Mouse (Mus musculus) cerebellum, adult 2 months (tissue): Measurements from ENCODE around the gene Rapgef1. TPM values are rescaled to one million over a fixed set of nuclear protein-coding genes. Genes with fewer than 3 reads are reported as not detected.
A peak's percentile ranks its signal among the peaks of the same experiment; 100 is the strongest.

Experiments
- DNase-seq, 2 experiments: peaks; one replicate each; pipeline ENCODE4 v3.0.0; 2021
- H3K27ac ChIP-seq: fragments of 200-500 bp; 2 replicates; pipeline ENCODE4 v1.5.1; 2012; ENCODE audit warnings: low read length, control low read depth, inconsistent platforms; ENCODE audit not compliant: insufficient read depth
- H3K27me3 ChIP-seq: fragments of 200-500 bp; 2 replicates; pipeline ENCODE4 v1.6.1; 2012; ENCODE audit warnings: inconsistent platforms, mild to moderate bottlenecking, low read length, moderate library complexity; ENCODE audit not compliant: control insufficient read depth, insufficient read depth
- H3K4me1 ChIP-seq: fragments of 200-500 bp; 2 replicates; pipeline ENCODE4 v1.6.1; 2011; ENCODE audit warnings: low read length; ENCODE audit not compliant: control insufficient read depth, insufficient read depth
- H3K4me3 ChIP-seq: fragments of 200-500 bp; replicated peaks from 2 replicates; pipeline ENCODE3; 2011; ENCODE audit warnings: mild to moderate bottlenecking, low read depth, low read length, control low read depth; ENCODE audit not compliant: insufficient read depth
- CTCF ChIP-seq: fragments of 200-500 bp; IDR thresholded peaks from 2 replicates; pipeline ENCODE4 v1.5.1; 2011; ENCODE audit warnings: low read depth, mild to moderate bottlenecking, control low read depth, low read length, moderate library complexity, borderline replicate concordance; ENCODE audit not compliant: insufficient read depth
- POLR2A ChIP-seq: fragments of 200-500 bp; IDR thresholded peaks from 2 replicates; pipeline ENCODE4 v1.6.1; 2011; ENCODE audit warnings: low read length, control low read depth, borderline replicate concordance; ENCODE audit not compliant: insufficient read depth
- WGBS: fragments of 180-500 bp; shearing (Covaris S2); methylation state at CpG from one replicate; pipeline ENCODE4 v1.1.7; 2018; 5-methylcytosine and 5-hydroxymethylcytosine counted together
- polyA plus RNA-seq: library from polyadenylated mRNA; depleted of rRNA; stranded (reverse); fragments of >200 nt; gene quantifications from 2 replicates; pipeline ENCODE4 v1.2.3, GENCODE M21; 2012

The Rapgef1 gene
- polyA plus RNA-seq, 1 experiment = 72.6 TPM

GRCm38 (mm10) chr2:29618926-29619483 is 515 bp upstream of the Rapgef1 start:
- Histone ChIP-seq H3K4me3 (no peak overlapping the region), H3K27ac (no peak overlapping the region)
- WGBS = 69% methylated on average over 8 of the region's 8 CpGs

DNA sequence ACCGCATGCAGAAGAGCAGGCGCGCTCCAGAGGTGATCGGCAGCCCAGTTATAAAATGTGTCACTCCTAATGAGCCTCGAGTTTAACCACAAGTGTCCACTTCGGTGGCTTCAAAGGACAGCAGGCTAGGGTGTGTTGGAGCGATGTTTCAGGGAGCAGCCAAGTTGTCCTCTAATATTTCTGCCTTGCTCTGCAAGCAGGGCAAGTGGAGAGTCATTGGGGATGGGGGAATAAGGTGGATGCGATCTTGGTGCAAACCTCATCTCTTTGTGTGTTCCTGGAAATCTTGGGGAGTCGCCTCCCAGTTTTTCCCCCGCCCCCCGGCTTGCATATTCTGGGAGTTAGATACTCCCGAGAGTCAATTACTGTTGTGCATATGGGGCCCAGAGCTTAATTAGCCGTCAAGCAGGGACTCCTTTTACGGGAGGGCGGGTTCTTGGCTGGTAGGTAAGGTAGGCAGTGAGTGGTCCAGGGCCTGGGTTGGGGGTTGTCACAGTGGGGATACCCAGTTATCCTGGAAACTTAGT is 844 bp downstream of the Rapgef1 start:
- TF ChIP-seq POLR2A (no peak), CTCF (no peak)
- WGBS = 1% methylated on average over 15 of the region's 15 CpGs
- H3K27ac ChIP-seq = peak overlapping the region; percentile 96

More at GRCm38 (mm10) chr2:29618926-29619483, 515 bp upstream of the Rapgef1 start:
- DNase-seq = no peak
- TF ChIP-seq POLR2A (no peak), CTCF (no peak)
- Histone ChIP-seq H3K4me1 (peaks cover 9% of the 10 kb centered on the region), H3K27me3 (no peaks in the 10 kb centered on the region)

GRCm38 (mm10) chr2:29621163-29621562 is 1.6 kb downstream of the Rapgef1 start:
- Histone ChIP-seq H3K4me3 (peak overlapping the region; percentile 97), H3K27ac (no peak overlapping the region), H3K27me3 (no peaks in the 10 kb centered on the region), H3K4me1 (peaks cover 16% of the 10 kb centered on the region)
- TF ChIP-seq POLR2A = no peak
- DNase-seq = no peak
- WGBS = 24% methylated on average over 10 of the region's 10 CpGs

More for the DNA sequence above, 844 bp downstream of the Rapgef1 start:
- DNase-seq = peak in 1 of 2 experiments; percentile 38
- peaks cover 16% of the 10 kb centered on the region for H3K4me1 ChIP-seq
- H3K4me3 ChIP-seq = peak overlapping the region; percentile 97
- H3K27me3 ChIP-seq = no peaks in the 10 kb centered on the region

GRCm38 (mm10) chr2:29621636-29622035 is 2.1 kb downstream of the Rapgef1 start:
- Histone ChIP-seq H3K4me1 (peaks cover 16% of the 10 kb centered on the region), H3K27ac (no peak overlapping the region), H3K27me3 (no peaks in the 10 kb centered on the region), H3K4me3 (no peak overlapping the region)
- 59% methylated on average over 3 of the region's 3 CpGs for WGBS
- no peak for TF ChIP-seq POLR2A
- no peak for TF ChIP-seq CTCF
- DNase-seq = no peak

DNA sequence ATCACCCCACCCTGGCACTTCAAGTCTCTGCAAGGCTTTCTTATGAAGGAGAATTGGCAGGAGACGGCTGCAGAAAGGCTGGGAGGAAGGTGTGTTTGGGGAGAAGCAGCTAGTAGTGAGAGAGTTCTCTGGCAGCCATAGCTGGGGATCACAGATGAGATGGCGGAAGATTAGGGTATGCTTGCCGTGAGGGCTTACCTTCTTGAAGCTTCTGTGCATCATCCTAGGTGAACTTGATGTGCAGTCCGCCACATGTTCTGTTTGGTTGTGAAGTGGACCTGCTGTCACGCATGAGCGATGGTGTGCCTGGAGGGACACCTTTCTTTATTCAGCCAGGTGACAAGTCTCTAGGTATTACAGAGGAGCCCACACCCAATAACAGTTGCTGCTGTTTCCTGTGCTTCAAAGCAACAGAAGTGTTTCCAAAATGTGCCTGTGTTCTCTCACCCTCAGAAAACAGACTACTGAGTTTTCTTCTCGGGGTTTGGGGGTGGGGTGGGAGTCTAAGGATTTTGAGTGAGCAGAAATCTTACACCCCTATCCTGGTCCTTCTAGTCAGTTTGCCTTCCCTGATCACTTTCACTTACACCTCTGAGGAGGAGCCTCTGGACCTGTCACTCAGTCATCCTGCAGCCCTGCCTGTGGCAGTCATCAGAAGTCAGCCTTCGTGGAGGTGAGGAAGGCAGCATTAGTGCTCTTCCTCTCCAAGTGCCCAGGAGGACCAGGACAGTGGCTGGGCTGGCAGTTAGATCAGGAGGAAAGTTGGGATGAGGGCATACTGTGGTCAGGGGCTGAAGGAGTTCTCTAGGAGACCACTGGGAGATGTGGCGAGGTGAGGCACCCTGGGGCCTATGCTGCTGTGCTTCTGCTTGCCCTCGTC is 2.8 kb downstream of the Rapgef1 start:
- Histone ChIP-seq H3K27ac (no peak overlapping the region), H3K4me1 (peaks cover 16% of the 10 kb centered on the region), H3K4me3 (no peak overlapping the region), H3K27me3 (no peaks in the 10 kb centered on the region)
- 73% methylated on average over 10 of the region's 10 CpGs for WGBS
- TF ChIP-seq CTCF (no peak), POLR2A (no peak)
- no peak for DNase-seq

DNA sequence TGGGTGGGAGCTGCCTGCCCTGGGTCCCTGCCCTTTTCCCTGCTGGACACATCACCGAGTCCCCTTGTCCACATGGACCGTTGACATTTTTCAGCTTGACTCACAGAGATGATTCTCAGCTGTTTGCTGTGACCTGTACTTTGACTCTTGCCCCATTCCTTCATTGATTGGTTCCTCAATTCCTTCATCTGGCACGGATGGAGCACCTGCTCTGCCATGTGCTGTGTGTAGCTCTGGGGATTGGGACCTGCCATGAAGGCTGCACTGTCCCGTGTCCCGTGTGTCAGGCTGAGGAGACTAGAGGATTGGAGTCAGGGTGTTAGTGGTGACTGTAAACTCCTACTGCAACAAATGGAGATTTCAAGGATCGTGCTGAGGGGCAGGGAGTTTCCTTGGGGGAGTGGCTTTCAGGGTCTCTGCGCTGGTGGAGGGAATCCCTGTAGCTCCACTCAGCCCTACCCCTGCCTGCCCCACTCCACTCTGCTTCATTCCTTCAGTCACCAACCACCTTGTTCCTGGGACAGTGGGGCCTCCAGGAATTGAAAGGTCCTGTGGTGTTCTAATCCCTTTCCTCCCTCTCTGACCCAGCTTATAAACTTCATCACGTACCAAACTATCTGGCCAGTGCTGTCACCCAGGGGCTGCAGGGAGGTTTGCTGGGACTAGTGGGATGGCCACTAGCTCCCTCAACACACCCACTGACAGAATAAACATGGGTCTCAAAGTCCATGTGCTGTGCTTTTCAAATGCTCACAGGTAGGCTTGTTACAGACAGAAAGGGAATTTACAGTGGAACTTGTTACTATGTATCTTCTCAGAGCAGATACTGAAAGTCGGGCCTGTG is 3.9 kb downstream of the Rapgef1 start:
- Histone ChIP-seq H3K27me3 (no peaks in the 10 kb centered on the region), H3K27ac (no peak overlapping the region), H3K4me1 (peaks cover 18% of the 10 kb centered on the region), H3K4me3 (no peak overlapping the region)
- WGBS = 62% methylated on average over 9 of the region's 9 CpGs
- DNase-seq = no peak
- TF ChIP-seq CTCF (no peak), POLR2A (no peak)

DNA sequence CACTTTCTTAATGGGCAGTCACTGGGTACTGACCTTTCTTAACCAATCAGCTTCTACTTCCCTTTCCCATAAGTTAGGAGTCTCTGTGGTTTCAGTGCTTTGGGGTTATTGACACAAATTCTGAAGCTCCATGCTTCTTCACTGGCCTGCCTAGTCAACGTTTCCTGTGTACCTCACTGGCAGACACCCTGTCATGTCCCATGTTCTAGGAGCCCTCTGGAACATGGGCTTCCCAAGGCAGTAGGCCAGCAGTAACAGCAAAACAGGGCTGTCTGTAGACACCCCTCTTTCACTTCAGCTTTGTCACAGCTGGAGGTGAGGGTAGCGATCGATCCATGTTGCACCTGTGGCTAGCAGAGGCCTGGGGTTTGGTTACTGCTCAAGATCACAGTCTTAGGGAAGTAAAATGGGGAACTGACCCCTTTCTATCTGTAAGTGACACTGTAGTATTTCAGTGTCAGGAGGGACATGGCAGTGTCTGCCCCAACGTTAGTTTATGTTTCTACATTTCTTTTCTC is 4.6 kb downstream of the Rapgef1 start:
- H3K27ac ChIP-seq = no peak overlapping the region
- no peak for DNase-seq
- H3K4me1 ChIP-seq = peaks cover 22% of the 10 kb centered on the region
- TF ChIP-seq CTCF (no peak), POLR2A (no peak)
- 49% methylated on average over 4 of the region's 4 CpGs for WGBS
- no peaks in the 10 kb centered on the region for H3K27me3 ChIP-seq
- no peak overlapping the region for H3K4me3 ChIP-seq
